In the genomic region with DNA sequence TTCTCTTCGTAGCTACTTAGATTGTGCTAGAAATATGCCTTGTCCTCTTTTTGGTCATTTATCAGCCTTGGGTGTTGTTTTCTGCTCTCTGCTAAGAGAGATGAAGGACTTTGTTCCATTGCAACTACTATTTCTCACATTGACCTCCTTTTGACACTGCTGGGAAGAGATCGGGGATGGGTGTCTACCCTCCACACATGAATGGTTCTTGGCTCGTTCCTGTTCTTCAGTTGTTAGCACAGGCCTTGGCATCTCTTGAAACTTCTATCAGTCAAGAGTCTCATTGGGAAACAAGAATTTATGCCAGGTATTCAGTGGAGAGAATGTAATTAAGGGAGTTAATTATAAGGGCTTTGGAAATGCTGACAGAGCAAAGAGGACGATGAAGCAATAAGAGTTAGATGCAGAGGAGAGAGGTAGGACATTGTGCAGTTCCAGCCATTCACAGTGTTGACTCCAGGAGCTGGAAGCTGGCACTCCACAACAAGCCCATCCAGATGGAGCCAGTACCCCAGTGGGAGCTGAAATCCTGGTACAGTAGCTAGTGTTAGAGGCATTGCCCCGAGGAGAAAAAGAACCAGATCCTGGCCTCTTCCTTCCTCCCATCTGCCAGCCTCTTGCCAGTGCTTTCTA, we compare ENCODE assay signal across 15 mouse cellular contexts.
DNase-seq lines count a peak whose midpoint lies in the region; ATAC-seq lines count a peak whose summit lies in the region.
"Had no signal": no experiment of that assay in that cellular context is flagged by ENCODE, and none has a peak within 500 bp of the region (broad histone marks: within the 10 kb centered on the region; RNA-seq: fewer than 3 reads in every experiment).

No protein-coding gene starts in this region.

- H3K27me3 ChIP-seq in forebrain, embryonic 15.5 days = no peaks in the 10 kb centered on the region
- H3K27me3 ChIP-seq in forebrain, embryonic 12.5 days = no peaks in the 10 kb centered on the region
- H3K27me3 ChIP-seq: limb, embryonic 15.5 days; midbrain, embryonic 13.5 days had no signal

- peak; percentile 90 for ATAC-seq in forebrain, embryonic 15.5 days (replicated peaks)
- no peak for ATAC-seq in forebrain, embryonic 12.5 days (ENCODE audit: low FRiP score)
- ATAC-seq: midbrain, embryonic 13.5 days had no signal

- no peaks in the 10 kb centered on the region for H3K9me3 ChIP-seq in forebrain, embryonic 15.5 days
- no peaks in the 10 kb centered on the region for H3K9me3 ChIP-seq in forebrain, embryonic 12.5 days
- H3K9me3 ChIP-seq: limb, embryonic 15.5 days had no signal

- no peak overlapping the region for H3K4me2 ChIP-seq in forebrain, embryonic 15.5 days (replicated peaks)
- H3K4me2 ChIP-seq in forebrain, embryonic 12.5 days = no peak overlapping the region
- H3K4me2 ChIP-seq: limb, embryonic 15.5 days; midbrain, embryonic 13.5 days had no signal

- H3K4me3 ChIP-seq in forebrain, embryonic 15.5 days = no peak overlapping the region
- no peak overlapping the region for H3K4me3 ChIP-seq in forebrain, embryonic 12.5 days (replicated peaks)
- H3K4me3 ChIP-seq: limb, embryonic 15.5 days; midbrain, embryonic 13.5 days had no signal

- peak; percentile 20 for DNase-seq in layer of hippocampus, adult 11-12 months (ENCODE audit: low spot score)
- no peak for DNase-seq in layer of hippocampus, postnatal 25 days (ENCODE audit: extremely low spot score in 1 of 2, low spot score in 1 of 2)
- DNase-seq in Muller cell, postnatal 12 days (ENCODE audit: inconsistent ontology term) = peak; percentile 78
- peak; percentile 11 to 14 for DNase-seq in cerebellum, postnatal 25 days
- DNase-seq in gastrocnemius, adult 18-20 months (ENCODE audit: low spot score) = no peak
- no peak for DNase-seq in natural killer cell, adult 2 months (ENCODE audit: low spot score in 2 of 2)
- DNase-seq: B cell, adult 2 months; heart, adult 11 months; heart, postnatal 14 days; lung, postnatal 14 days; thymus, postnatal 4 days had no signal

- H3K4me1 ChIP-seq in forebrain, embryonic 15.5 days = peaks cover 11% of the 10 kb centered on the region
- no peaks in the 10 kb centered on the region for H3K4me1 ChIP-seq in forebrain, embryonic 12.5 days
- H3K4me1 ChIP-seq: limb, embryonic 15.5 days; midbrain, embryonic 13.5 days had no signal

- peak overlapping the region; percentile 28; the same call in 1 of the 2 replicates for H3K27ac ChIP-seq in forebrain, embryonic 15.5 days (replicated peaks)
- no peak overlapping the region for H3K27ac ChIP-seq in forebrain, embryonic 12.5 days
- H3K27ac ChIP-seq: limb, embryonic 15.5 days; midbrain, embryonic 13.5 days had no signal

- WGBS in forebrain, embryonic 15.5 days = 45% methylated on average over 5 of the region's 5 CpGs
- 71% methylated on average over 5 of the region's 5 CpGs for WGBS in forebrain, embryonic 12.5 days

- H3K9ac ChIP-seq in forebrain, embryonic 15.5 days (replicated peaks) = no peak overlapping the region
- H3K9ac ChIP-seq in forebrain, embryonic 12.5 days = no peak overlapping the region
- H3K9ac ChIP-seq: limb, embryonic 15.5 days; midbrain, embryonic 13.5 days had no signal

- H3K36me3 ChIP-seq in forebrain, embryonic 15.5 days = no peaks in the 10 kb centered on the region
- H3K36me3 ChIP-seq in forebrain, embryonic 12.5 days (replicated peaks) = no peaks in the 10 kb centered on the region
- H3K36me3 ChIP-seq: limb, embryonic 15.5 days; midbrain, embryonic 13.5 days had no signal

Comparison
In these comparisons a context has a peak if more than half of its experiments do, and no peak if none do; other contexts are left out.
1. DNase-seq: peak in layer of hippocampus, adult 11-12 months (single experiment), Muller cell, postnatal 12 days (single experiment) and cerebellum, postnatal 25 days (2 of 2); none in layer of hippocampus, postnatal 25 days (0 of 2), gastrocnemius, adult 18-20 months (single experiment) and natural killer cell, adult 2 months (0 of 2).